8 mouse cellular contexts compared by ENCODE assay signal in the genomic region with DNA sequence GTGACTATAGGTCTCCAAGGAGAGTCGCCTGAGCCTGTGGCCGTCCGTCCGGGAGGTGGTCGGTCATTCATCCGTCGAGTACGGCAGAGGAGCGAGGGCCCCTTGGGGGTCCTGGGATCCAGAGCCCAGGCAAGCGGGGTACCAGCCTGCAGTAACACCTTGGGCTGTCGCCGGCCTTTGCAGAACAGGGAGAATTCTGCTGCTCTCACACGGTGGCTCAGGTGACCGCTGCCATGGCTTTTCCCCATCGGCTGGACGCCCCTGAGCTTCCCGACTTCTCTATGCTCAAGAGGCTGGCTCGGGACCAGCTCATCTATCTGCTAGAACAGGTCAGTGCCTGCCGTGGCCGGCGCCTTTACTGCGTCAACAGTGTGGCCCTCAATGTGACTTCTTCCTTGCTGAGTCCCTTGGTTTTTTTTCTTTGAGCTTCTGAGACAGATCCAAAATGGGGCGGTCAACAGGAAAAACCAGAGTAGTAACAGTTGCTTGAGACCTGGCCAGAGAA. TPM values are rescaled to one million over a fixed set of nuclear protein-coding genes. Genes with fewer than 3 reads are reported as not detected.
DNase-seq lines count a peak whose midpoint lies in the region; ATAC-seq and TF ChIP-seq lines count a peak whose summit lies in the region.

No protein-coding gene starts in this region.

- H3K27me3 ChIP-seq in thymus, adult 2 months (ENCODE audit: control insufficient read depth, insufficient read depth, low read length), result no peaks in the 10 kb centered on the region
- H3K27me3 ChIP-seq in hindbrain, embryonic 11.5 days (ENCODE audit: control insufficient read depth, insufficient read depth, low read length), result no peaks in the 10 kb centered on the region
- no peaks in the 10 kb centered on the region for H3K27me3 ChIP-seq in liver, embryonic 12.5 days (replicated peaks)
- no peaks in the 10 kb centered on the region for H3K27me3 ChIP-seq in neural tube, embryonic 14.5 days (ENCODE audit: control insufficient read depth, insufficient read depth, low read length)

- H3K4me2 ChIP-seq in hindbrain, embryonic 11.5 days (replicated peaks; ENCODE audit: low read depth, low read length), result peak overlapping the region; percentile 87
- peak overlapping the region; percentile 88 for H3K4me2 ChIP-seq in liver, embryonic 12.5 days
- H3K4me2 ChIP-seq in neural tube, embryonic 14.5 days (ENCODE audit: low read depth, low read length), result peak overlapping the region; percentile 67

- DNase-seq in cerebellum, postnatal 4 days (ENCODE audit: low spot score in 2 of 2), result no peak
- DNase-seq in thymus, adult 2 months, result no peak
- DNase-seq in thymus, postnatal 25 days, result no peak
- no peak for DNase-seq in hindbrain, embryonic 11.5 days (ENCODE audit: low spot score)
- no peak for DNase-seq in left cerebral cortex, adult 8-10 months (ENCODE audit: low spot score in 2 of 2)

- peak overlapping the region; percentile 74 for H3K9ac ChIP-seq in hindbrain, embryonic 11.5 days (ENCODE audit: low read depth, low read length)
- peak overlapping the region; percentile 86 for H3K9ac ChIP-seq in liver, embryonic 12.5 days
- peak overlapping the region; percentile 76 for H3K9ac ChIP-seq in neural tube, embryonic 14.5 days (replicated peaks; ENCODE audit: low read depth, low read length)

- H3K36me3 ChIP-seq in thymus, adult 2 months (ENCODE audit: control insufficient read depth, insufficient read depth, low read length), result peaks cover 25% of the 10 kb centered on the region
- peaks cover 16% of the 10 kb centered on the region for H3K36me3 ChIP-seq in hindbrain, embryonic 11.5 days (ENCODE audit: control insufficient read depth, insufficient read depth, low read length)
- peaks cover 55% of the 10 kb centered on the region for H3K36me3 ChIP-seq in liver, embryonic 12.5 days
- H3K36me3 ChIP-seq in neural tube, embryonic 14.5 days (ENCODE audit: control insufficient read depth, insufficient read depth, low read length), result peaks cover 35% of the 10 kb centered on the region

- H3K9me3 ChIP-seq in hindbrain, embryonic 11.5 days (ENCODE audit: control insufficient read depth, low read length), result peaks cover 3% of the 10 kb centered on the region
- no peaks in the 10 kb centered on the region for H3K9me3 ChIP-seq in liver, embryonic 12.5 days (replicated peaks)
- 0 out of 2 replicates have a peak, but pooled peaks cover 4% of the 10 kb centered on the region for H3K9me3 ChIP-seq in neural tube, embryonic 14.5 days (ENCODE audit: control insufficient read depth, low read length)

- peak; percentile 38; the same call in 1 of the 2 replicates for ATAC-seq in cerebellum, adult (ENCODE audit: insufficient number of reproducible peaks, low FRiP score, low TSS enrichment)
- ATAC-seq in hindbrain, embryonic 11.5 days (ENCODE audit: low FRiP score), result peak; percentile 70
- peak; percentile 72 for ATAC-seq in liver, embryonic 12.5 days
- no peak; the same call in 1 of the 2 replicates for ATAC-seq in neural tube, embryonic 14.5 days (ENCODE audit: low read depth)

- H3K4me1 ChIP-seq in thymus, adult 2 months (replicated peaks; ENCODE audit: control insufficient read depth, insufficient read depth, low read length), result peaks cover 6% of the 10 kb centered on the region
- H3K4me1 ChIP-seq in hindbrain, embryonic 11.5 days (replicated peaks; ENCODE audit: control insufficient read depth, insufficient read depth, low read length), result 0 out of 2 replicates have a peak, but pooled peaks cover 2% of the 10 kb centered on the region
- H3K4me1 ChIP-seq in liver, embryonic 12.5 days, result peaks cover 33% of the 10 kb centered on the region
- peaks cover 16% of the 10 kb centered on the region for H3K4me1 ChIP-seq in neural tube, embryonic 14.5 days (ENCODE audit: control insufficient read depth, insufficient read depth, low read length)

- peak overlapping the region; percentile 99 for H3K4me3 ChIP-seq in thymus, adult 2 months (ENCODE audit: control insufficient read depth, insufficient read depth, low read length)
- H3K4me3 ChIP-seq in hindbrain, embryonic 11.5 days (ENCODE audit: low read depth, low read length), result peak overlapping the region; percentile 87
- peak overlapping the region; percentile 81 for H3K4me3 ChIP-seq in liver, embryonic 12.5 days
- peak overlapping the region; percentile 78 for H3K4me3 ChIP-seq in neural tube, embryonic 14.5 days (ENCODE audit: low read depth, low read length)

- no peak for TF ChIP-seq CTCF in thymus, adult 2 months (IDR thresholded peaks at IDR 0.05; ENCODE audit: borderline replicate concordance, control insufficient read depth, extremely low read depth, insufficient read depth, low read length, poor library complexity)

- no peak overlapping the region; the same call in 1 of the 2 replicates for H3K27ac ChIP-seq in thymus, adult 2 months (ENCODE audit: control insufficient read depth, insufficient read depth, low read length)
- peak overlapping the region; percentile 56; the same call in 1 of the 2 replicates for H3K27ac ChIP-seq in hindbrain, embryonic 11.5 days (ENCODE audit: low read depth, low read length)
- H3K27ac ChIP-seq in liver, embryonic 12.5 days, result peak overlapping the region; percentile 75
- peak overlapping the region; percentile 70 for H3K27ac ChIP-seq in neural tube, embryonic 14.5 days (ENCODE audit: low read depth, low read length)

- peak; percentile 7 for TF ChIP-seq POLR2A in thymus, adult 2 months (IDR thresholded peaks at IDR 0.05; ENCODE audit: control insufficient read depth, extremely low read depth, insufficient read depth, low read length, poor library complexity)

- under 1% methylated on average over 23 of the region's 23 CpGs for WGBS in thymus, adult 2 months
- 2% methylated on average over 23 of the region's 23 CpGs for WGBS in hindbrain, embryonic 11.5 days
- WGBS in liver, embryonic 12.5 days (ENCODE audit: insufficient replicate concordance), result under 1% methylated on average over 23 of the region's 23 CpGs
- WGBS in neural tube, embryonic 14.5 days, result under 1% methylated on average over 23 of the region's 23 CpGs

RNA-seq across cellular contexts. Expression of gene Vps33b, which starts 0.4 kb away (rescaled TPM):
- polyA plus RNA-seq in thymus, adult 2 months (2012; rRNA removed), result 21.9 and 23.3 TPM in 2 replicates
- 16.6 and 25.2 TPM in 2 replicates for polyA plus RNA-seq in hindbrain, embryonic 11.5 days (2014; fragmentation: Nextera tagmentation; extraction: Ambion mirVana)
- 9.0 and 11.4 TPM in 2 replicates for polyA plus RNA-seq in liver, embryonic 12.5 days (2016; fragmentation: Nextera tagmentation; extraction: Ambion mirVana)
- 34.9 and 35.3 TPM in 2 replicates for polyA plus RNA-seq in neural tube, embryonic 14.5 days (2014; fragmentation: Nextera tagmentation; extraction: Ambion mirVana)
- 10 to 100 TPM; 17.2 to 24.6 (median 21.3) TPM for total RNA-seq in left cerebral cortex, adult 8-10 months (2022)

RNA-seq across cellular contexts. Expression of gene Ngrn, which starts 8.8 kb away (rescaled TPM):
- 43.2 and 53.8 TPM in 2 replicates for polyA plus RNA-seq in thymus, adult 2 months (2012; rRNA removed)
- polyA plus RNA-seq in hindbrain, embryonic 11.5 days (2014; fragmentation: Nextera tagmentation; extraction: Ambion mirVana), result 49.5 and 51.6 TPM in 2 replicates
- polyA plus RNA-seq in liver, embryonic 12.5 days (2016; fragmentation: Nextera tagmentation; extraction: Ambion mirVana), result 42.0 and 45.6 TPM in 2 replicates
- polyA plus RNA-seq in neural tube, embryonic 14.5 days (2014; fragmentation: Nextera tagmentation; extraction: Ambion mirVana), result 66.2 and 70.2 TPM in 2 replicates
- 10 to 100 TPM; 40.5 to 43.0 (median 41.7) TPM for total RNA-seq in left cerebral cortex, adult 8-10 months (2022)

RNA-seq across cellular contexts. Expression of gene Ttll13, which starts 23.6 kb away (rescaled TPM):
- 0.54 and 0.62 TPM in 2 replicates for polyA plus RNA-seq in thymus, adult 2 months (2012; rRNA removed)
- 1.1 and 1.4 TPM in 2 replicates for polyA plus RNA-seq in hindbrain, embryonic 11.5 days (2014; fragmentation: Nextera tagmentation; extraction: Ambion mirVana)
- 0.61 and 1.0 TPM in 2 replicates for polyA plus RNA-seq in liver, embryonic 12.5 days (2016; fragmentation: Nextera tagmentation; extraction: Ambion mirVana)
- polyA plus RNA-seq in neural tube, embryonic 14.5 days (2014; fragmentation: Nextera tagmentation; extraction: Ambion mirVana), result 3.1 and 4.2 TPM in 2 replicates
- 1 to 10 TPM; 1.5 to 2.7 (median 2.1) TPM for total RNA-seq in left cerebral cortex, adult 8-10 months (2022)

RNA-seq across cellular contexts. Expression of gene Prc1, which starts 24.4 kb away (rescaled TPM):
- 80.6 and 84.4 TPM in 2 replicates for polyA plus RNA-seq in thymus, adult 2 months (2012; rRNA removed)
- 182 and 190 TPM in 2 replicates for polyA plus RNA-seq in hindbrain, embryonic 11.5 days (2014; fragmentation: Nextera tagmentation; extraction: Ambion mirVana)
- polyA plus RNA-seq in liver, embryonic 12.5 days (2016; fragmentation: Nextera tagmentation; extraction: Ambion mirVana), result 150 and 158 TPM in 2 replicates
- 21.5 and 24.9 TPM in 2 replicates for polyA plus RNA-seq in neural tube, embryonic 14.5 days (2014; fragmentation: Nextera tagmentation; extraction: Ambion mirVana)
- 1 to 10 TPM in 3 of 4 experiments, under 1 TPM in 1; 0.51 to 1.8 (median 1.7) TPM for total RNA-seq in left cerebral cortex, adult 8-10 months (2022)

RNA-seq across cellular contexts. Expression of gene Gdpgp1, which starts 37.1 kb away (rescaled TPM):
- 5.3 and 5.4 TPM in 2 replicates for polyA plus RNA-seq in thymus, adult 2 months (2012; rRNA removed)
- 5.0 and 5.6 TPM in 2 replicates for polyA plus RNA-seq in hindbrain, embryonic 11.5 days (2014; fragmentation: Nextera tagmentation; extraction: Ambion mirVana)
- 3.9 and 4.4 TPM in 2 replicates for polyA plus RNA-seq in liver, embryonic 12.5 days (2016; fragmentation: Nextera tagmentation; extraction: Ambion mirVana)
- 4.5 and 5.3 TPM in 2 replicates for polyA plus RNA-seq in neural tube, embryonic 14.5 days (2014; fragmentation: Nextera tagmentation; extraction: Ambion mirVana)
- total RNA-seq in left cerebral cortex, adult 8-10 months (2022), result 1 to 10 TPM; 5.9 to 6.8 (median 6.6) TPM
